Mouse (Mus musculus) kidney, postnatal 0 days (tissue): ENCODE measurements around the gene Nsd2. TPM values are rescaled to one million over a fixed set of nuclear protein-coding genes. Genes with fewer than 3 reads are reported as not detected.
A peak's percentile ranks its signal among the peaks of the same experiment; 100 is the strongest.

Experiments
- ATAC-seq: fragments of 200-750 bp; cut with Nextera tagmentation; replicated peaks from 2 replicates; pipeline ENCODE4 v1.8.0; 2017; ENCODE audit warnings: low read depth, moderate number of reproducible peaks, moderate TSS enrichment, moderate library complexity; ENCODE audit not compliant: low FRiP score
- DNase-seq: peaks from one replicate; pipeline ENCODE4 v3.0.0-alpha.2; 2016; ENCODE audit warnings: low spot score
- H3K27ac ChIP-seq: fragments of 300-500 bp; sonication (generic); 2 replicates; pipeline ENCODE4 v1.5.1; 2014; ENCODE audit warnings: mild to moderate bottlenecking
- H3K27me3 ChIP-seq: fragments of 300-500 bp; sonication (generic); 2 replicates; pipeline ENCODE4 v1.6.1; 2014; ENCODE audit warnings: low read length, mixed read lengths; ENCODE audit not compliant: insufficient read depth
- H3K36me3 ChIP-seq: fragments of 300-500 bp; sonication (generic); 2 replicates; pipeline ENCODE4 v1.6.1; 2014; ENCODE audit warnings: low read length, mixed read lengths; ENCODE audit not compliant: insufficient read depth
- H3K4me1 ChIP-seq: fragments of 300-500 bp; sonication (generic); replicated peaks from 2 replicates; pipeline ENCODE4 v1.6.1; 2014; ENCODE audit warnings: antibody characterized with exemption, low read length, mixed read lengths; ENCODE audit not compliant: insufficient read depth
- H3K4me2 ChIP-seq: fragments of 300-500 bp; sonication (generic); 2 replicates; pipeline ENCODE4 v1.6.1; 2014; ENCODE audit warnings: mild to moderate bottlenecking, low read length, moderate library complexity, mixed read lengths
- H3K4me3 ChIP-seq: fragments of 300-500 bp; sonication (generic); replicated peaks from 2 replicates; pipeline ENCODE4 v1.5.1; 2014; ENCODE audit warnings: low read depth, low read length
- H3K9ac ChIP-seq: fragments of 300-500 bp; sonication (generic); 2 replicates; pipeline ENCODE4 v1.6.1; 2014; ENCODE audit warnings: low read depth, low read length
- H3K9me3 ChIP-seq: fragments of 300-500 bp; sonication (generic); replicated peaks from 2 replicates; pipeline ENCODE4 v1.6.1; 2016; ENCODE audit warnings: low read length, inconsistent platforms, mixed read lengths
- CTCF ChIP-seq: IDR thresholded peaks from 2 replicates; pipeline ENCODE4 v1.5.1; 2016; ENCODE audit warnings: antibody characterized with exemption, low read depth, mild to moderate bottlenecking, moderate library complexity
- WGBS: fragments of 180-500 bp; shearing (Covaris S2); extraction: QIAGEN DNeasy Blood & Tissue Kit; methylation state at CpG from one replicate; pipeline ENCODE4 v1.1.7; 2014; 5-methylcytosine and 5-hydroxymethylcytosine counted together
- polyA plus RNA-seq: library from polyadenylated mRNA; unstranded; fragments of >200 nt; fragmentation: Nextera tagmentation; extraction: Ambion mirVana; gene quantifications from 2 replicates; pipeline ENCODE4 v1.2.1, GENCODE M21; 2015

Gene Nsd2
- polyA plus RNA-seq, 1 experiment from 2014 or later: 21.0 TPM

GRCm38 (mm10) chr5:33821901-33822427 lies 1.4 kb downstream of the Nsd2 start:
- no peak for ATAC-seq
- no peak for TF ChIP-seq CTCF
- WGBS: 35% methylated on average over 2 of the region's 2 CpGs
- Histone ChIP-seq H3K9ac (no peak overlapping the region; the same call in 1 of the 2 replicates), H3K4me3 (peak overlapping the region; percentile 74), H3K27ac (no peak overlapping the region), H3K27me3 (no peaks in the 10 kb centered on the region), H3K36me3 (no peaks in the 10 kb centered on the region), H3K9me3 (no peaks in the 10 kb centered on the region), H3K4me1 (0 out of 2 replicates have a peak, but pooled peaks cover 7% of the 10 kb centered on the region), H3K4me2 (peak overlapping the region; percentile 92)
- no peak for DNase-seq

GRCm38 (mm10) chr5:33822456-33822855 lies 1.9 kb downstream of the Nsd2 start:
- ATAC-seq (no peak), DNase-seq (no peak)
- Histone ChIP-seq H3K36me3 (no peaks in the 10 kb centered on the region), H3K4me2 (no peak overlapping the region), H3K4me1 (0 out of 2 replicates have a peak, but pooled peaks cover 7% of the 10 kb centered on the region), H3K27me3 (no peaks in the 10 kb centered on the region), H3K9ac (no peak overlapping the region), H3K4me3 (no peak overlapping the region), H3K27ac (no peak overlapping the region), H3K9me3 (no peaks in the 10 kb centered on the region)
- WGBS: 30% methylated on average over 3 of the region's 3 CpGs
- no peak for TF ChIP-seq CTCF

GRCm38 (mm10) chr5:33826001-33826400 lies 5.5 kb downstream of the Nsd2 start:
- no peak overlapping the region for H3K4me3 ChIP-seq
- no peak for ATAC-seq
- H3K9me3 ChIP-seq: no peaks in the 10 kb centered on the region
- DNase-seq: no peak
- no peaks in the 10 kb centered on the region; the same call in 1 of the 2 replicates for H3K36me3 ChIP-seq
- no peak overlapping the region for H3K9ac ChIP-seq
- H3K27ac ChIP-seq: no peak overlapping the region
- TF ChIP-seq CTCF: no peak
- H3K4me2 ChIP-seq: no peak overlapping the region
- H3K4me1 ChIP-seq: 0 out of 2 replicates have a peak, but pooled peaks cover 3% of the 10 kb centered on the region
- no peaks in the 10 kb centered on the region for H3K27me3 ChIP-seq

GRCm38 (mm10) chr5:33828107-33828506 lies 7.6 kb downstream of the Nsd2 start:
- Histone ChIP-seq H3K4me1 (0 out of 2 replicates have a peak, but pooled peaks cover 3% of the 10 kb centered on the region), H3K4me3 (no peak overlapping the region), H3K4me2 (no peak overlapping the region), H3K9ac (no peak overlapping the region), H3K9me3 (no peaks in the 10 kb centered on the region), H3K27me3 (no peaks in the 10 kb centered on the region), H3K27ac (no peak overlapping the region), H3K36me3 (no peaks in the 10 kb centered on the region; the same call in 1 of the 2 replicates)
- ATAC-seq (no peak), DNase-seq (no peak)
- WGBS: 78% methylated on average over 8 of the region's 8 CpGs
- no peak for TF ChIP-seq CTCF

- DNase-seq (no peak), ATAC-seq (no peak)
- Histone ChIP-seq H3K27ac (no peak overlapping the region), H3K4me2 (no peak overlapping the region), H3K9ac (no peak overlapping the region), H3K27me3 (no peaks in the 10 kb centered on the region), H3K4me1 (no peaks in the 10 kb centered on the region), H3K36me3 (no peaks in the 10 kb centered on the region; the same call in 1 of the 2 replicates), H3K4me3 (no peak overlapping the region), H3K9me3 (no peaks in the 10 kb centered on the region)
- TF ChIP-seq CTCF: no peak
- 93% methylated on average over 3 of the region's 3 CpGs for WGBS
Measured at GRCm38 (mm10) chr5:33829958-33830357, 9.4 kb downstream of the Nsd2 start.

- Histone ChIP-seq H3K4me1 (no peaks in the 10 kb centered on the region), H3K9ac (no peak overlapping the region), H3K27me3 (no peaks in the 10 kb centered on the region), H3K36me3 (no peaks in the 10 kb centered on the region; the same call in 1 of the 2 replicates), H3K9me3 (no peaks in the 10 kb centered on the region), H3K4me3 (no peak overlapping the region), H3K4me2 (no peak overlapping the region), H3K27ac (no peak overlapping the region)
- WGBS: 85% methylated on average over 1 of the region's 1 CpGs
- ATAC-seq: no peak
- no peak for DNase-seq
- peak; percentile 51 for TF ChIP-seq CTCF
Measured at GRCm38 (mm10) chr5:33830832-33831231, 10.3 kb downstream of the Nsd2 start.

- TF ChIP-seq CTCF: no peak
- ATAC-seq: no peak
- H3K27me3 ChIP-seq: no peaks in the 10 kb centered on the region
- no peak for DNase-seq
- no peaks in the 10 kb centered on the region for H3K9me3 ChIP-seq
- H3K27ac ChIP-seq: no peak overlapping the region
- H3K36me3 ChIP-seq: 0 out of 2 replicates have a peak, but pooled peaks cover 8% of the 10 kb centered on the region
- H3K4me1 ChIP-seq: no peaks in the 10 kb centered on the region
- no peak overlapping the region for H3K9ac ChIP-seq
- 87% methylated on average over 1 of the region's 1 CpGs for WGBS
- no peak overlapping the region for H3K4me2 ChIP-seq
- H3K4me3 ChIP-seq: no peak overlapping the region
Measured at GRCm38 (mm10) chr5:33841331-33841730, 20.8 kb downstream of the Nsd2 start.
